Comparison of ENCODE assay signal across 8 mouse cellular contexts in genomic region chr5:75387886-75388454, GRCm38 (mm10).
DNase-seq lines count a peak whose midpoint lies in the region; ATAC-seq lines count a peak whose summit lies in the region.

No protein-coding gene starts in this region.

- no peak for ATAC-seq in erythroblast, adult 5-6 weeks (replicated peaks; ENCODE audit: low FRiP score, poor library complexity, severe bottlenecking)
- peak; percentile 82 for ATAC-seq in granulocyte monocyte progenitor cell, adult 5-6 weeks (replicated peaks; ENCODE audit: poor library complexity, severe bottlenecking)
- ATAC-seq in megakaryocyte, adult 5-6 weeks (ENCODE audit: poor library complexity, severe bottlenecking): peak; percentile 62

- no peaks in the 10 kb centered on the region for H3K36me3 ChIP-seq in erythroblast, embryonic 14.5 days (ENCODE audit: control insufficient read depth)

- peaks cover 5% of the 10 kb centered on the region for H3K4me1 ChIP-seq in erythroblast, embryonic 14.5 days (ENCODE audit: control insufficient read depth)

- no peaks in the 10 kb centered on the region for H3K9me3 ChIP-seq in erythroblast, embryonic 14.5 days (ENCODE audit: control insufficient read depth, low read length)

- peak; percentile 17 for DNase-seq in layer of hippocampus, adult 11-12 months (ENCODE audit: low spot score)
- DNase-seq in layer of hippocampus, postnatal 14 days (ENCODE audit: low spot score in 2 of 2): no peak
- DNase-seq in spleen, adult 12 weeks (ENCODE audit: low spot score): no peak
- DNase-seq in retina, postnatal 1 day: no peak

- H3K4me3 ChIP-seq in erythroblast, embryonic 14.5 days (replicated peaks): peak overlapping the region; percentile 34

- H3K27me3 ChIP-seq in erythroblast, embryonic 14.5 days (ENCODE audit: control insufficient read depth): no peaks in the 10 kb centered on the region
